Mouse (Mus musculus) lung, postnatal 0 days (tissue): ENCODE data around the gene Pcbp3.

ENCODE experiments used
- CTCF ChIP-seq: IDR thresholded peaks from 2 replicates; pipeline ENCODE4 v1.5.1; 2016; ENCODE audit warnings: antibody characterized with exemption, mild to moderate bottlenecking
- EP300 ChIP-seq: IDR thresholded peaks from 2 replicates; pipeline ENCODE4 v1.6.1; 2016; ENCODE audit warnings: antibody characterized with exemption, mild to moderate bottlenecking, control low read depth

- TF ChIP-seq CTCF (no peak), EP300 (no peak; the same call in 1 of the 2 replicates)
Measured at GRCm38 (mm10) chr10:76905935-76906341, 55.7 kb downstream of the Pcbp3 start.
